Mouse (Mus musculus) forebrain, embryonic 11.5 days (tissue): ENCODE measurements at regions not wholly inside any gene's neighbourhood (a gene's known extent, or its start where the extent isn't known, plus 50 kb on each side); places are given as distances from the start of the nearest gene placed in this dataset.

Source experiments
- ATAC-seq: fragments of 200-750 bp; cut with Nextera tagmentation; replicated peaks from 2 replicates; pipeline ENCODE4 v1.8.0; 2017; ENCODE audit warnings: moderate TSS enrichment; ENCODE audit not compliant: low FRiP score
- DNase-seq: peaks from one replicate; pipeline ENCODE4 v3.0.0-alpha.2; 2017; ENCODE audit warnings: low spot score
- H3K27ac ChIP-seq: fragments of 300-500 bp; sonication (generic); 2 replicates; pipeline ENCODE4 v1.5.1; 2014; ENCODE audit warnings: low read depth, low read length
- H3K27me3 ChIP-seq: fragments of 300-500 bp; sonication (generic); 2 replicates; pipeline ENCODE4 v1.6.1; 2014; ENCODE audit warnings: mild to moderate bottlenecking, low read length, mixed read lengths; ENCODE audit not compliant: control insufficient read depth, insufficient read depth
- H3K36me3 ChIP-seq: fragments of 300-500 bp; sonication (generic); 2 replicates; pipeline ENCODE4 v1.6.1; 2014; ENCODE audit warnings: mild to moderate bottlenecking, low read length, moderate library complexity, mixed read lengths; ENCODE audit not compliant: control insufficient read depth, insufficient read depth
- H3K4me1 ChIP-seq: fragments of 300-500 bp; sonication (generic); replicated peaks from 2 replicates; pipeline ENCODE4 v1.6.1; 2014; ENCODE audit warnings: low read length, mixed read lengths; ENCODE audit not compliant: control insufficient read depth, insufficient read depth
- H3K4me2 ChIP-seq: fragments of 300-500 bp; sonication (generic); 2 replicates; pipeline ENCODE4 v1.6.1; 2014; ENCODE audit warnings: low read depth, mild to moderate bottlenecking, low read length, moderate library complexity, mixed read lengths; ENCODE audit not compliant: severe bottlenecking
- H3K4me3 ChIP-seq: fragments of 300-500 bp; sonication (generic); 2 replicates; pipeline ENCODE4 v1.5.1; 2014; ENCODE audit warnings: low read depth, low read length
- H3K9ac ChIP-seq: fragments of 300-500 bp; sonication (generic); 2 replicates; pipeline ENCODE4 v1.6.1; 2014; ENCODE audit warnings: low read length
- H3K9me3 ChIP-seq: fragments of 300-500 bp; sonication (generic); 2 replicates; pipeline ENCODE4 v1.6.1; 2016; ENCODE audit warnings: low read length, mixed read lengths; ENCODE audit not compliant: control insufficient read depth
- WGBS: fragments of 180-500 bp; shearing (Covaris S2); extraction: QIAGEN DNeasy Blood & Tissue Kit; methylation state at CpG from one replicate; pipeline ENCODE4 v1.1.7; 2014; 5-methylcytosine and 5-hydroxymethylcytosine counted together

DNA sequence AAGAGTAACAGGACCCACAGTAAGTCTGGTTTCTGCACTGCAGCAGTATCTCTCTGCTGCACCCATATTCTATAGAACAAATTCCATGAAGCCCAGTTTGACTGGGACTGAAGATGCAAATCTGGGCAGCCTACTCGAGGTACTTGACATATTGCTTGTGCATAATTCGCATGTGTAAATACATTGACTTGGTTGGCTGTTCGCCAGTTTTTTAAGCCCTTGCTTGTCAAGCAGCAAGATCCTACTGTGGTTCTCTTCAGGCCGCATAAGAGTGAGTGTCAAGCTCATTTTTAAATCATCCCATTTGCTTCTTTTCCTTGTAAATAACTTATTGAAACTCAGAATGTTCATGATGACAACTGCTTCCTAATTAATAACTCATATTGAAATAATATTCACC is 389.1 kb downstream of the Tns3 start:
- no peak for ATAC-seq
- Histone ChIP-seq H3K4me3 (no peak overlapping the region), H3K4me2 (no peak overlapping the region), H3K27ac (no peak overlapping the region), H3K9me3 (no peaks in the 10 kb centered on the region), H3K27me3 (no peaks in the 10 kb centered on the region), H3K9ac (no peak overlapping the region), H3K36me3 (no peaks in the 10 kb centered on the region), H3K4me1 (no peaks in the 10 kb centered on the region)
- 82% methylated on average over 4 of the region's 4 CpGs for WGBS
- DNase-seq, result no peak

DNA sequence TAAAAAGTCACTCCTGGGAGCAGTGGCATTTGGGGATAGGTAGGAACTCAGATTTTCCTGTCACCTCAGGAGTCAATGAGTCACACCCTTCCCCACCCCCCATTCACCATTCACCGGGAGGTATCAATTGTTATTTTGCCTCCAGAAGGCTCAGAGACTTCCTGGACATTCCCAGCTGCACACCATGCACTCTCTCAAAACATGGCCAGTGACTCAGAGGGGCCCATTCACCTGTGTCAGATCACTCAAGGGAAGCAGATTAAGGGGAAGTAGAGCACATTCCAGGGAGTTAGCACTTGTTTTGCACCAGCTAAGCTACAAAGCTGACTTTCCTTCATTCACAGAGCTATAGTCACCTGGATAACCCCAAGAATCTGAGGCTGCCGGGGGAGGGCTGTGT is 395.2 kb downstream of the Tns3 start:
- no peaks in the 10 kb centered on the region for H3K4me1 ChIP-seq
- 85% methylated on average over 2 of the region's 2 CpGs for WGBS
- ATAC-seq (no peak), DNase-seq (no peak)
- H3K27me3 ChIP-seq, result no peaks in the 10 kb centered on the region
- no peaks in the 10 kb centered on the region for H3K36me3 ChIP-seq
- H3K4me3 ChIP-seq, result no peak overlapping the region
- H3K9me3 ChIP-seq, result no peaks in the 10 kb centered on the region
- H3K9ac ChIP-seq, result no peak overlapping the region
- H3K4me2 ChIP-seq, result no peak overlapping the region
- no peak overlapping the region for H3K27ac ChIP-seq

DNA sequence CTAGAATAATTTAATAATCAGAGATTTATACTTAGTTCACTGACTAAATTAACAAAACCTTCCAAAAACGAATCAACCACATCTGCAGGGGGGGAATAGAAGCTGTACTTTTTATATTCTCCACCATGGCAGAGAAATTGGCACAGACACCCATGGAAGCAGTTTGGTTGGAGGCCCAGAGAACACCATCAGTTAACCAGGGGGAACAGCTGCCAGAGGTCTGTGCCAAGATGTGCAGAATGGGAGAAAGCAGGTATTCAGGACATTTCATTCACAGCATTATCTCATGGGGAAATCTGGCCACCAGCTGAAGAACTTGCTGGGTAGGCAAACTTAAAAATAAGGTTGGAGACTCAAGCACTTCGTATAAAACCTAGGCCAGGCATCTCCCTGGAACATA is 410.3 kb downstream of the Tns3 start:
- H3K4me3 ChIP-seq, result no peak overlapping the region
- no peaks in the 10 kb centered on the region for H3K4me1 ChIP-seq
- no peak overlapping the region for H3K4me2 ChIP-seq
- no peaks in the 10 kb centered on the region for H3K9me3 ChIP-seq
- no peak overlapping the region for H3K9ac ChIP-seq
- H3K27me3 ChIP-seq, result no peaks in the 10 kb centered on the region
- H3K36me3 ChIP-seq, result no peaks in the 10 kb centered on the region
- DNase-seq (no peak), ATAC-seq (no peak)
- WGBS, result 76% methylated on average over 2 of the region's 2 CpGs
- H3K27ac ChIP-seq, result no peak overlapping the region

DNA sequence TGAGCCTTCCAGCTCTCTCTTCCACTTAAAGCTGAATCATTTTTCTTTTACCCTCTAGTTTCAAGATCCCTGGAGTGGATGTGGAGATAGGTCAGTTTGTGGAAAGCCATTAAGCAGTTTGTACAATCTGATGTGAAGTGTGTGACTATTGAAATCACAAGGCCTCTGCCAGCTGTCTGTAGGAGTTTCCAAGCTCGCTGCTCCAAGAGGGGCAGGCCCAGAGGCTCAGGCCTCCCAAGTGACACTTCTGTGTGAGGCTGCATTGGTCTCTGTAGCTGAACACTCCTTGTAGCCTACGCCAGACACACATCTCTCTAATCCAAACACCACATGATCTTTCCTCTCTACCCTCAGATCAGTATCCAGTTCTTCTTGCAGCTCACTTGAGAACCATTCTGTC is 413.0 kb downstream of the Tns3 start:
- Histone ChIP-seq H3K36me3 (no peaks in the 10 kb centered on the region), H3K27me3 (no peaks in the 10 kb centered on the region), H3K27ac (no peak overlapping the region), H3K9ac (no peak overlapping the region), H3K4me1 (no peaks in the 10 kb centered on the region), H3K4me2 (no peak overlapping the region), H3K9me3 (no peaks in the 10 kb centered on the region), H3K4me3 (no peak overlapping the region)
- WGBS, result 92% methylated on average over 2 of the region's 2 CpGs
- DNase-seq (no peak), ATAC-seq (no peak)

DNA sequence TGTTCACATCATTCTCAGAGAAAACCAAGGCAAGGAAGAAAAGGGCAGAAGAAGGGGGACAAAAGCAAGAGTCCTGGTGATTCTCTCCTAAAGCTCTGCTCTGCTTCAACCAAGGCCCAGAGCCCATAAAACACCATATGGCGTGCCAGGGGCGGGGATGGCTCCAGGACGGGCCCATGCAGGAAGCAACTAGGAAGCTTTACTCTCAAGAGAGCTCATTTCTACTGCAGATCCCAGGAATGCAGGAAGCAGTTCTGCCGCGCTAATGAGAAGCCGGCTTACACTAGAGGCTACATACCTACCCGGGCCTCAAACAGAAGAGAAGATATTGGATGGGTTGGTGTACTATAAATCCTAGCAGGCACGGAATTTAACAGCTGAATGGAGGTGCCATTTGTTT is 414.9 kb downstream of the Tns3 start:
- no peaks in the 10 kb centered on the region for H3K4me1 ChIP-seq
- H3K9ac ChIP-seq, result no peak overlapping the region
- H3K4me2 ChIP-seq, result no peak overlapping the region
- no peaks in the 10 kb centered on the region for H3K36me3 ChIP-seq
- no peaks in the 10 kb centered on the region for H3K27me3 ChIP-seq
- no peak overlapping the region for H3K4me3 ChIP-seq
- no peaks in the 10 kb centered on the region for H3K9me3 ChIP-seq
- no peak for ATAC-seq
- no peak overlapping the region for H3K27ac ChIP-seq
- DNase-seq, result no peak
- 75% methylated on average over 8 of the region's 8 CpGs for WGBS

DNA sequence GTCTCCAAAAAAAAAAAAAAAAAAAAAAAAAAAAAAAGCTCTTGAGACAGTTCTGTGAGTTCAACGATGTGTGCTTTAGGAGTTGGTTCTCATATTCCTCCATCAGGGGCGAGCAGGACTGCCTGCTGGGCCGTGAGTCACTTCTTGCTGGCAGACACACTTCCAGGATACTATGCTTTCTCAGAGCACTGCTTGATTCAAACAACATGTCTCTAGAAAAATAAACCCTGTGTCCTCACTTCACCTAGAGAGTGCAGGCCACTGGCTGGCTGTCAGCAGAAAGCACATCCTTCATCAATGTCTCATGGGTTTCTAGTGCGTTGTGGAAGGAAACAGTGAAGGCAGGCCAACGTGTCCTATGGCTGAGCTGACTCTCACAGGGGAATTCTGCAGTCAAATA is 416.8 kb downstream of the Tns3 start:
- Histone ChIP-seq H3K36me3 (no peaks in the 10 kb centered on the region), H3K4me1 (no peaks in the 10 kb centered on the region), H3K4me3 (no peak overlapping the region), H3K9ac (no peak overlapping the region), H3K27ac (no peak overlapping the region), H3K9me3 (no peaks in the 10 kb centered on the region), H3K4me2 (no peak overlapping the region), H3K27me3 (no peaks in the 10 kb centered on the region)
- DNase-seq (no peak), ATAC-seq (no peak)
- 59% methylated on average over 5 of the region's 5 CpGs for WGBS

DNA sequence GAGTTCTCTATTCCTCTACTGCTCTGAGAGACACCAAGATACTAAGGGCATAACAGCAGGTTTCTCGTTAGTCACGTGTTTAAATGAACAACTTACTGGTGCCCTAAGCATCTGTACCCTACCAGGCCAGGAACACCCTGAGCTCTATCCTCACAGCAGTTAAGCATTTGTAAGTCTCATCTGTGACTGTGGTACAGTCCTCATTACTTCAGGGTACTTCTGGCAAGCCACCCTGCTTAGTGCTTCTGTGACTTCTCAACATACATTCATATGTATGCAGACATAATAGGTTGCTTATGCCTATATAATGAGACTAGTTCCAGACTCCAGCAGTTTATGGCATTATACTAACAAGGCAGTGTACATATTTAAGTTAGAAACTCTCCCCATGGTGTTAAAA is 417.3 kb downstream of the Tns3 start:
- H3K9me3 ChIP-seq, result no peaks in the 10 kb centered on the region
- no peak overlapping the region for H3K4me2 ChIP-seq
- no peak for DNase-seq
- H3K4me3 ChIP-seq, result no peak overlapping the region
- H3K9ac ChIP-seq, result no peak overlapping the region
- 83% methylated on average over 2 of the region's 2 CpGs for WGBS
- H3K27ac ChIP-seq, result no peak overlapping the region
- no peak for ATAC-seq
- H3K4me1 ChIP-seq, result no peaks in the 10 kb centered on the region
- H3K27me3 ChIP-seq, result no peaks in the 10 kb centered on the region
- no peaks in the 10 kb centered on the region for H3K36me3 ChIP-seq

DNA sequence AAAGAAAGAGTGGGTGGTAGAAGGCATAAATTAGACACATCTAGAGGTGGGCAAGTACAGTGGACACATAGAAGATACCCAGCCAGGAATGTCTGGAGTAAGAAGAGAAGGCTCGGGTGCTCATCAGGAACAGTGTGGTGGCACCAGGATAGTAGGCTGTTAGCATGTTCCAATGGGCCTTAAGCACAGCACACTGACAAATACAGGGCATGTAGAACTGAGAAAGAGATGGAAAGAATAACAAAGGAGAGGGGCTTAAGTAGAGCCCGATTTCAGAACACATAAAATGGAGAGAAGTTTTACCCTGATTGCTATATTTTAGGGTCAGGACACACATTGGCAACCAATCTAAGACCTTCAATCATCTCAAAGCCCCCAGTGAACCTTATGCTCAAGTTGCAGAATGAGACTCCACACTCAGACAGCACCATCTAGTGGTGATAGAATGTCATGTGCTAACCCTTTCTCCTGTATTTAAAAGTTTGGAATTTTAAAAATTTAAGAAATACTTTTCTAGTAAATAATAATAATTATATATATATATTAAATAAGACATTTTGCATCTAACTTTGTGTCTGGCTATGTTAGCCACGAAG is 418.8 kb downstream of the Tns3 start:
- H3K9ac ChIP-seq, result no peak overlapping the region
- no peaks in the 10 kb centered on the region for H3K36me3 ChIP-seq
- no peaks in the 10 kb centered on the region for H3K4me1 ChIP-seq
- no peak for DNase-seq
- H3K4me2 ChIP-seq, result no peak overlapping the region
- no peak overlapping the region for H3K4me3 ChIP-seq
- no peak for ATAC-seq
- no peak overlapping the region for H3K27ac ChIP-seq
- 39% methylated on average over 3 of the region's 3 CpGs for WGBS
- no peaks in the 10 kb centered on the region for H3K27me3 ChIP-seq
- H3K9me3 ChIP-seq, result no peaks in the 10 kb centered on the region

DNA sequence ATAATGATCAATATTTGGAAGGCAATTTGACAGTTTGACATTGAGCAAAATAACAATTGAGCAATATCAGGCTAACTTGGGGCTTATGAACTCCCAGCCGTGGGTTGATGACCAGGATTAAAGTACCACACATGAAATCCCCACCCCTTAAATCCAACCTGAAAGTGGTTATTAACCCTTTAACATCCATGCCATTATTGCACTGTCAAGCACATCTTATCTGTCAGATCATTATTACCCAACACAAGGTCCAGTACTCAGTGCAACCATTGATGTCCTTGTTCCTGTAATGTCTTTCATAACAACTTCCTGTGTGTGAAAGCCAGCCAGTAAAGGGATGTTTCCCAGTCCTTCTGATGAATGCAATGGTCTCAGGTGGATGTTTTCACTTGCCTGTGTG is 425.8 kb downstream of the Tns3 start:
- 69% methylated on average over 1 of the region's 1 CpGs for WGBS
- ATAC-seq, result no peak
- Histone ChIP-seq H3K36me3 (no peaks in the 10 kb centered on the region), H3K9ac (no peak overlapping the region), H3K9me3 (no peaks in the 10 kb centered on the region), H3K27ac (no peak overlapping the region), H3K4me3 (no peak overlapping the region), H3K4me2 (no peak overlapping the region), H3K4me1 (no peaks in the 10 kb centered on the region), H3K27me3 (no peaks in the 10 kb centered on the region)
- no peak for DNase-seq
